Mouse (Mus musculus): Measurements from ENCODE around the gene Tymp. TPM values are rescaled to one million over a fixed set of nuclear protein-coding genes. Genes with fewer than 3 reads are reported as not detected.

Gene Tymp
- polyA plus RNA-seq, 1 experiment from 2014 or later = 1.5 TPM

- Histone ChIP-seq H3K4me1 (ENCODE audit: control insufficient read depth, insufficient read depth, low read length) (no peaks in the 10 kb centered on the region), H3K4me3 (ENCODE audit: low read depth, low read length) (no peak overlapping the region), H3K27me3 (ENCODE audit: control insufficient read depth, insufficient read depth, low read length) (no peaks in the 10 kb centered on the region), H3K27ac (ENCODE audit: low read depth, low read length) (no peak overlapping the region), H3K4me2 (no peak overlapping the region), H3K9ac (ENCODE audit: low read depth, low read length) (no peak overlapping the region), H3K9me3 (replicated peaks; ENCODE audit: control insufficient read depth, low read length) (0 out of 2 replicates have a peak, but pooled peaks cover 2% of the 10 kb centered on the region), H3K36me3 (ENCODE audit: control insufficient read depth, insufficient read depth, low read length) (no peaks in the 10 kb centered on the region)
- ATAC-seq (replicated peaks; ENCODE audit: insufficient number of reproducible peaks, low FRiP score, low TSS enrichment) = no peak
- WGBS (ENCODE audit: insufficient replicate concordance) = 85% methylated on average over 1 of the region's 1 CpGs
Measured at GRCm38 (mm10) chr15:89402471-89402870, 25.6 kb upstream of the Tymp start.

GRCm38 (mm10) chr15:89399716-89400115 is 22.9 kb upstream of the Tymp start:
- Histone ChIP-seq H3K9me3 (replicated peaks; ENCODE audit: control insufficient read depth, low read length) (no peaks in the 10 kb centered on the region), H3K4me2 (no peak overlapping the region), H3K27ac (ENCODE audit: low read depth, low read length) (no peak overlapping the region), H3K9ac (ENCODE audit: low read depth, low read length) (no peak overlapping the region), H3K36me3 (ENCODE audit: control insufficient read depth, insufficient read depth, low read length) (no peaks in the 10 kb centered on the region), H3K27me3 (ENCODE audit: control insufficient read depth, insufficient read depth, low read length) (no peaks in the 10 kb centered on the region), H3K4me3 (ENCODE audit: low read depth, low read length) (no peak overlapping the region), H3K4me1 (ENCODE audit: control insufficient read depth, insufficient read depth, low read length) (no peaks in the 10 kb centered on the region)
- 52% methylated on average over 1 of the region's 1 CpGs for WGBS (ENCODE audit: insufficient replicate concordance)
- no peak for ATAC-seq (replicated peaks; ENCODE audit: insufficient number of reproducible peaks, low FRiP score, low TSS enrichment)

- no peak overlapping the region for H3K27ac ChIP-seq (ENCODE audit: low read depth, low read length)
- WGBS (ENCODE audit: insufficient replicate concordance) = 79% methylated on average over 2 of the region's 2 CpGs
- no peak overlapping the region for H3K4me3 ChIP-seq (ENCODE audit: low read depth, low read length)
- H3K4me1 ChIP-seq (ENCODE audit: control insufficient read depth, insufficient read depth, low read length) = no peaks in the 10 kb centered on the region
- H3K4me2 ChIP-seq = no peak overlapping the region
- H3K9me3 ChIP-seq (replicated peaks; ENCODE audit: control insufficient read depth, low read length) = no peaks in the 10 kb centered on the region
- no peaks in the 10 kb centered on the region for H3K36me3 ChIP-seq (ENCODE audit: control insufficient read depth, insufficient read depth, low read length)
- H3K27me3 ChIP-seq (ENCODE audit: control insufficient read depth, insufficient read depth, low read length) = no peaks in the 10 kb centered on the region
- H3K9ac ChIP-seq (ENCODE audit: low read depth, low read length) = no peak overlapping the region
- ATAC-seq (replicated peaks; ENCODE audit: insufficient number of reproducible peaks, low FRiP score, low TSS enrichment) = no peak
Measured at GRCm38 (mm10) chr15:89398146-89398545, 21.3 kb upstream of the Tymp start.

DNA sequence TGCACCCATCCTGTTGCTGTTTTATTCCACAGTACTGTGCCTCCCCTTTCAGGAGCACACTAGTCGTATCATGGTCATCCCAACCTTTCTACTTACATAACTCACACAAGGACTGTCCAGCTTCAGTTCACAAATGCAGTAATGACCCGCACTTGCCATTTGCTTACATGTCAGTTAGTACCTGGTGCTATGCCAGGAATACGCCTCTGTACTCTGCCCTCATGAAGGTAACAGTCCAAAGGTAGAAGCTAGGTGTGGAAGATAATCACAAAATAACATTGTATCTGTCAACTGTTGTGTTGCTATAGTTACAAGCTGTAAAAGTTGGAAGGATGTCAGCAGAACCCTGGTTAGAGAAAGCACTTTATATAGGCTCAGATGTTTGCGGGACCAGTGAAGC is 20.0 kb upstream of the Tymp start:
- Histone ChIP-seq H3K4me3 (ENCODE audit: low read depth, low read length) (no peak overlapping the region), H3K27me3 (ENCODE audit: control insufficient read depth, insufficient read depth, low read length) (no peaks in the 10 kb centered on the region), H3K4me2 (no peak overlapping the region), H3K36me3 (ENCODE audit: control insufficient read depth, insufficient read depth, low read length) (no peaks in the 10 kb centered on the region), H3K9me3 (replicated peaks; ENCODE audit: control insufficient read depth, low read length) (no peaks in the 10 kb centered on the region), H3K9ac (ENCODE audit: low read depth, low read length) (no peak overlapping the region), H3K27ac (ENCODE audit: low read depth, low read length) (no peak overlapping the region), H3K4me1 (ENCODE audit: control insufficient read depth, insufficient read depth, low read length) (no peaks in the 10 kb centered on the region)
- WGBS (ENCODE audit: insufficient replicate concordance) = 79% methylated on average over 4 of the region's 4 CpGs
- ATAC-seq (replicated peaks; ENCODE audit: insufficient number of reproducible peaks, low FRiP score, low TSS enrichment) = no peak

DNA sequence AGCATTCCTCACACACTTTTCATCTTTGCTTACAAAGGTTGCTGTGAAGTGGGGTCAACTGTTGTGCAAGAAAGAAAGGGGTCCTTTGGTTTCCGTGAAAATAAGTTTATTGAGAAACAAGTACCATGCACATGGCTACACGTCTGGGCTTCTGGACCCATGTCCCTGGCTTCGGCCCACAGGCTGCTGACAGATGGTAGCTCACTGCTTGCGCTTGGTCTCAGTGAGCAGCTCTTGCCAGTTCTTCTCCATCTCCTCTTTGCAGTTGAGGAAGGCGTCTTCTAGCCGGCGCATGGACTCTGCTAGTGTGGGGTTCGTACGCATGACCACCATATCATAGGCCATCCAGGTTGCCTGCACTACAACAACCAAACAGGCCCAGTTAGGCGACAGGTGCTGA is 13.2 kb upstream of the Tymp start:
- no peak overlapping the region for H3K9ac ChIP-seq (ENCODE audit: low read depth, low read length)
- ATAC-seq (replicated peaks; ENCODE audit: insufficient number of reproducible peaks, low FRiP score, low TSS enrichment) = no peak
- 81% methylated on average over 10 of the region's 10 CpGs for WGBS (ENCODE audit: insufficient replicate concordance)

DNA sequence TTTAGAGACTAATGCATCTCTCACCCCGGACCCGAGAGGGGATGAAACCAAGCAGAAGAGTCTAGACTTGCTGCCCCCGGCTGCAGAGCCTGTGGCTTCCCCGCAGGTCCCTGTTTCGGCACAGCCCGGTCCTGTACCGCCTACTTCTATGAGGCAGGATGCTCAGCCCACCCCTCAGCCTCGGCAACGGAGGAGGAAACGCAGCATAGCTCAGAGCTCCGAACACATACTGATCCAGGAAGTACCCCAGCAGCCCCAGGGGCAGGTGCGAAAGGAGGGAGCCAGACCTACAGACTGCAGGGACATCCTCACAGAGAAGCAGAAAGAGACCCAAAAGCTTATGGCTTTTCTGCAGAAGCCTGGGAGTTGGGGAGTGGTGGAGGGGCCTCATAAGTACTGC is 10.3 kb upstream of the Tymp start:
- ATAC-seq (replicated peaks; ENCODE audit: insufficient number of reproducible peaks, low FRiP score, low TSS enrichment) = no peak
- Histone ChIP-seq H3K27me3 (ENCODE audit: control insufficient read depth, insufficient read depth, low read length) (peaks cover 10% of the 10 kb centered on the region), H3K4me2 (no peak overlapping the region)

More for the DNA sequence above, 13.2 kb upstream of the Tymp start:
- Histone ChIP-seq H3K9me3 (replicated peaks; ENCODE audit: control insufficient read depth, low read length) (no peaks in the 10 kb centered on the region), H3K4me2 (no peak overlapping the region), H3K27ac (ENCODE audit: low read depth, low read length) (no peak overlapping the region), H3K4me1 (ENCODE audit: control insufficient read depth, insufficient read depth, low read length) (no peaks in the 10 kb centered on the region), H3K27me3 (ENCODE audit: control insufficient read depth, insufficient read depth, low read length) (peaks cover 10% of the 10 kb centered on the region), H3K36me3 (ENCODE audit: control insufficient read depth, insufficient read depth, low read length) (no peaks in the 10 kb centered on the region), H3K4me3 (ENCODE audit: low read depth, low read length) (no peak overlapping the region)

DNA sequence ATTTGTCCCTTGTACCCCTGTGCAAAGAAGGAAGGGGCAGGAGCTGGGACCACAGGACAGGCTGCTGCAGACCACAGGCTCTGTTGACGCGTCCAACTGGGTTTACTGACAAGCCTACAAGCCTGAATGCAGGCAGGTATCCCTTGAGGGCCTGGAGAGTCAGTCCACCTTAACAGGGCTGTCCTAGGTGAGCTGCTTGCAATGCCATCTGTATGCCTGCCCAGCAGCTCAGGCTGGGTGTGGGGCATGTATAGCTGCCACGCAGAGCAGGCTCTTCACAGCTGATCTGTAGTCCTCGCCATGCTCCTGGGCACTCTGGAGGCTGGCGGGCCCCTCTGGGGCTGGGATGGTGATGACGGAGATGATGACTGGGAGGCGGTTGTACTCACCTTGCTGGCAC is 7.8 kb upstream of the Tymp start, which contains the start of gene Klhdc7b:
TSS of gene Klhdc7b (plus strand) at position 301 of the 400 bp plus-strand sequence.
- H3K4me2 ChIP-seq = no peak within 1 kb of the TSS
- 74% methylated on average over 7 of the region's 7 CpGs for WGBS (ENCODE audit: insufficient replicate concordance)
- no peaks in the 10 kb centered on the region for H3K9me3 ChIP-seq (replicated peaks; ENCODE audit: control insufficient read depth, low read length)
- H3K9ac ChIP-seq (ENCODE audit: low read depth, low read length) = no peak within 1 kb of the TSS
- H3K4me1 ChIP-seq (ENCODE audit: control insufficient read depth, insufficient read depth, low read length) = no peaks in the 10 kb centered on the region; the same call in 1 of the 2 replicates
- ATAC-seq (replicated peaks; ENCODE audit: insufficient number of reproducible peaks, low FRiP score, low TSS enrichment) = no peak
- peaks cover 18% of the 10 kb centered on the region for H3K27me3 ChIP-seq (ENCODE audit: control insufficient read depth, insufficient read depth, low read length)
- H3K4me3 ChIP-seq (ENCODE audit: low read depth, low read length) = no peak within 1 kb of the TSS
- no peaks in the 10 kb centered on the region for H3K36me3 ChIP-seq (ENCODE audit: control insufficient read depth, insufficient read depth, low read length)
- H3K27ac ChIP-seq (ENCODE audit: low read depth, low read length) = no peak within 1 kb of the TSS

More for the DNA sequence above, 10.3 kb upstream of the Tymp start:
- Histone ChIP-seq H3K27ac (ENCODE audit: low read depth, low read length) (no peak overlapping the region), H3K4me1 (ENCODE audit: control insufficient read depth, insufficient read depth, low read length) (no peaks in the 10 kb centered on the region), H3K9me3 (replicated peaks; ENCODE audit: control insufficient read depth, low read length) (no peaks in the 10 kb centered on the region), H3K9ac (ENCODE audit: low read depth, low read length) (no peak overlapping the region), H3K36me3 (ENCODE audit: control insufficient read depth, insufficient read depth, low read length) (no peaks in the 10 kb centered on the region), H3K4me3 (ENCODE audit: low read depth, low read length) (no peak overlapping the region)
- 34% methylated on average over 12 of the region's 12 CpGs for WGBS (ENCODE audit: insufficient replicate concordance)

DNA sequence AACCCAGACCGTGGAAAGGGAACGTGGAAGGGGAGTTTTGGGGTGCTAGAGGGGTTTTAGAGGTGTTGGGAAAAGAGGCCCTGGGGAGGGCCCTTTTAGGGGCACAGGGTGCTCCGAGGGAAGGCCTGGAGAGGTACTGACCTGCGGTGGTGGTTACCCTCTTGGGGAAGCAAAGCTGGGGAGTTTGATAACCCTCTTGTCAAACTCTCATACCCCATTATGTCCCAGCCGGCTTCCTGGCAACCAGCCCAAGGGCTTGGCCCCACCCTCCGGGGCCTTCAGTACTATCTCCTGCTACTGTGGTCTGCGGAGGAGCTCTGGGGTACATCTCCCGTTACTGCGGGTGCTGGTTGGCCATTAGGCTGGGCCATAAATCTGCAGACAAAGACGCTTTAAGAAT is 2.6 kb upstream of the Tymp start:
- H3K9me3 ChIP-seq (replicated peaks; ENCODE audit: control insufficient read depth, low read length) = no peaks in the 10 kb centered on the region
- peaks cover 46% of the 10 kb centered on the region for H3K27me3 ChIP-seq (ENCODE audit: control insufficient read depth, insufficient read depth, low read length)
- no peaks in the 10 kb centered on the region for H3K36me3 ChIP-seq (ENCODE audit: control insufficient read depth, insufficient read depth, low read length)
- H3K4me1 ChIP-seq (ENCODE audit: control insufficient read depth, insufficient read depth, low read length) = peaks cover 16% of the 10 kb centered on the region
- no peak overlapping the region for H3K27ac ChIP-seq (ENCODE audit: low read depth, low read length)
- H3K9ac ChIP-seq (ENCODE audit: low read depth, low read length) = peak overlapping the region; percentile 54; the same call in 1 of the 2 replicates
- peak overlapping the region; percentile 75 for H3K4me2 ChIP-seq
- peak overlapping the region; percentile 48 for H3K4me3 ChIP-seq (ENCODE audit: low read depth, low read length)
- no peak for ATAC-seq (replicated peaks; ENCODE audit: insufficient number of reproducible peaks, low FRiP score, low TSS enrichment)
- WGBS (ENCODE audit: insufficient replicate concordance) = 6% methylated on average over 10 of the region's 10 CpGs

DNA sequence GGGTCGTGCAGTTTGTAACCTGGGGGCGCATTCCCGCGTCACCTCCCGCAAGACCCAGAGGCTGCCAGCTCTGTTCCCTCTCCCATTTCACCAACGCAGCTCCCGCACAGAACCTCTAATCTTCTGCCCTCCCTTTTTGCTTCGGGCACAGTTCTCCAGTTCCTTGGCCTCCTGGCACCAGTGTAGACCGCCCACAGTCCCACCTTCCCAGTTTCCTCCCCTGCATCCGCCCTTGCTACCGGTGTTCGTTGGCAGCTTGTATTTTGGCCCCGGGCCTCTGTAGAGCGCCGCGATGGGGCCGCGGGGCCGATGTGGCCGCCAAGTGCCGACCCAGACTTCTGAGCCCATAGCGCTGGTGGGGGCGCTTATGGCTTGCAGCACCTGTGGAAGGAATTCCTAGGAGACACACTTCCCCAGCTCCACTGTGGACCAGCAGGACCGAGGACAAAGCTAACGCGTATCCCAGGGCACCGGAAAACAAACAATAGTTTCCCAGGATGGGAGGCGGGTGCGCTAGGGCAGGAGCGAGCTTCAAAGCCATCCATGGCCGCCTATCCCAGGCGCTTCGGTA is 2.1 kb upstream of the Tymp start, which contains the start of gene Odf3b:
TSS of gene Odf3b (minus strand) at position 452 of the 571 bp plus-strand sequence.
- peaks cover 19% of the 10 kb centered on the region for H3K4me1 ChIP-seq (ENCODE audit: control insufficient read depth, insufficient read depth, low read length)
- H3K36me3 ChIP-seq (ENCODE audit: control insufficient read depth, insufficient read depth, low read length) = no peaks in the 10 kb centered on the region
- no peak for ATAC-seq (replicated peaks; ENCODE audit: insufficient number of reproducible peaks, low FRiP score, low TSS enrichment)
- H3K9me3 ChIP-seq (replicated peaks; ENCODE audit: control insufficient read depth, low read length) = no peaks in the 10 kb centered on the region
- H3K4me2 ChIP-seq = peak within 1 kb of the TSS; percentile 75
- H3K4me3 ChIP-seq (ENCODE audit: low read depth, low read length) = peak within 1 kb of the TSS; percentile 48
- peaks cover 46% of the 10 kb centered on the region for H3K27me3 ChIP-seq (ENCODE audit: control insufficient read depth, insufficient read depth, low read length)
- peak within 1 kb of the TSS; percentile 54 for H3K9ac ChIP-seq (ENCODE audit: low read depth, low read length)
- no peak within 1 kb of the TSS for H3K27ac ChIP-seq (ENCODE audit: low read depth, low read length)
- 2% methylated on average over 33 of the region's 33 CpGs for WGBS (ENCODE audit: insufficient replicate concordance)
